Mouse (Mus musculus): Measurements from ENCODE around the gene Ankrd13b. TPM values are rescaled to one million over a fixed set of nuclear protein-coding genes. Genes with fewer than 3 reads are reported as not detected.
"Not testable (repeated sequence)": the region's sequence is repeated elsewhere in the genome, so short reads cannot be mapped to it uniquely, and the experiment has no call there.

Ankrd13b gene
- 10 to 100 TPM; 13.0 to 13.8 TPM for total RNA-seq (2021)
- long read RNA-seq, experiment 1, partial matches to known transcripts: 4 of 8 reads
- long read RNA-seq, experiment 1, other reads (novel, unspliced or antisense): 3 of 8 reads
- long read RNA-seq, experiment 2, partial matches to known transcripts: 6 of 11 reads
- long read RNA-seq, experiment 2, other reads (novel, unspliced or antisense): 3 of 11 reads

GRCm38 (mm10) chr11:77489591-77490235 lies at the start of gene Ankrd13b:
TSS of gene Ankrd13b (minus strand) at chr11:77489678.
- peak in 1 of 2 experiments; percentile 79 for DNase-seq (ENCODE audit: low spot score in 2 of 2)

- DNase-seq (ENCODE audit: low spot score in 2 of 2): no peak
These were observed 42.8 kb upstream of the Ankrd13b start for GRCm38 (mm10) chr11:77532202-77532846.

- no peak for DNase-seq (ENCODE audit: low spot score in 2 of 2)
These were observed 41.4 kb upstream of the Ankrd13b start for GRCm38 (mm10) chr11:77530862-77531261.

- no peak for DNase-seq (ENCODE audit: low spot score in 2 of 2)
These were observed 40.2 kb upstream of the Ankrd13b start for GRCm38 (mm10) chr11:77529644-77530043.

GRCm38 (mm10) chr11:77528420-77528819 lies 38.9 kb upstream of the Ankrd13b start:
- not testable (repeated sequence) for DNase-seq (ENCODE audit: low spot score in 2 of 2)

- DNase-seq (ENCODE audit: low spot score in 2 of 2): no peak
These were observed 36.5 kb upstream of the Ankrd13b start for GRCm38 (mm10) chr11:77525804-77526486.

GRCm38 (mm10) chr11:77520601-77521529 lies 31.4 kb upstream of the Ankrd13b start:
- DNase-seq (ENCODE audit: low spot score in 2 of 2): peak in 1 of 2 experiments; percentile 24

GRCm38 (mm10) chr11:77519043-77519442 lies 29.6 kb upstream of the Ankrd13b start, which contains the start of gene Gm10392:
TSS of gene Gm10392 (minus strand) at chr11:77519198.
- no peak for DNase-seq (ENCODE audit: low spot score in 2 of 2)

GRCm38 (mm10) chr11:77518051-77518798 lies 28.7 kb upstream of the Ankrd13b start:
- no peak for DNase-seq (ENCODE audit: low spot score in 2 of 2)

GRCm38 (mm10) chr11:77516553-77517425 lies 27.3 kb upstream of the Ankrd13b start:
- no peak for DNase-seq (ENCODE audit: low spot score in 2 of 2)

GRCm38 (mm10) chr11:77515637-77516552 lies 26.4 kb upstream of the Ankrd13b start, which contains the start of gene Trp53i13:
TSS of gene Trp53i13 (minus strand) at chr11:77515980.
- no peak for DNase-seq (ENCODE audit: low spot score in 2 of 2)

GRCm38 (mm10) chr11:77514832-77515636 lies 25.6 kb upstream of the Ankrd13b start, which contains the start of gene Abhd15:
TSS of gene Abhd15 (plus strand) at chr11:77515121.
- peak; percentile 63 to 81 for DNase-seq (ENCODE audit: low spot score in 2 of 2)

- DNase-seq (ENCODE audit: low spot score in 2 of 2): peak in 1 of 2 experiments; percentile 18
These were observed 24.9 kb upstream of the Ankrd13b start for GRCm38 (mm10) chr11:77514281-77514831.

GRCm38 (mm10) chr11:77513811-77514170 lies 24.3 kb upstream of the Ankrd13b start:
- DNase-seq (ENCODE audit: low spot score in 2 of 2): no peak

GRCm38 (mm10) chr11:77512891-77513810 lies 23.7 kb upstream of the Ankrd13b start:
- DNase-seq (ENCODE audit: low spot score in 2 of 2): peak; percentile 86 to 90

Measured in gastrocnemius, postnatal 4 days (tissue).